Mouse (Mus musculus): Measurements from ENCODE around the gene Srgap1. TPM values are rescaled to one million over a fixed set of nuclear protein-coding genes. Genes with fewer than 3 reads are reported as not detected.

Gene Srgap1
- polyA plus RNA-seq, 1 experiment from 2014 or later: 15.8 TPM

GRCm38 (mm10) chr10:122044926-122045325 lies 2.2 kb downstream of the Srgap1 start:
- H3K9ac ChIP-seq (replicated peaks): no peak overlapping the region
- WGBS: 87% methylated on average over 4 of the region's 4 CpGs
- H3K4me2 ChIP-seq: 0 out of 2 replicates have a peak overlapping the region, but pooled peaks have one; percentile 86
- no peaks in the 10 kb centered on the region; the same call in 1 of the 2 replicates for H3K36me3 ChIP-seq
- H3K27ac ChIP-seq: no peak overlapping the region
- no peak for ATAC-seq (ENCODE audit: insufficient number of reproducible peaks, insufficient read depth, low FRiP score, low TSS enrichment, low read depth)
- no peaks in the 10 kb centered on the region for H3K27me3 ChIP-seq
- H3K9me3 ChIP-seq: peaks cover 8% of the 10 kb centered on the region; the same call in 1 of the 2 replicates
- peaks cover 14% of the 10 kb centered on the region for H3K4me1 ChIP-seq (replicated peaks)
- H3K4me3 ChIP-seq (replicated peaks): no peak overlapping the region

DNA sequence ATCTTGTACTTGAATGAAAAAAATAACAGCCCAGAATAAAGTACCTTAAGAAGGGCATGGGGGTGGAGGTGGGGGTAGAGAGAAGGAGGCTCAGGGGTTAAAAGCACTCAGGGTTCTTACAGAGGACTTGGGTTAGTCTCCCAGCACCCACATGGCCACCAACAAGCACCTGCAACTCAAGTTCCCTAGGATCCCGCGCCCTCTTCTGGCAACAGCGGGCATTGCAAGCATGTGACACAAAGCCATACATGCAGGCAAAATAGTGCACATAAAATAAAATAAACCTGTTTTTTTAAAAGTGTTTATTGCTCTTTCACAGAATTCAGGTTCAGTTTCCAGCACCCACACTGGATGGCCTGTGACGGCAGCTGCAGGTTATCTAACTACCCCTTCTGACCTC lies 6.7 kb downstream of the Srgap1 start:
- Histone ChIP-seq H3K27ac (no peak overlapping the region), H3K9ac (replicated peaks) (no peak overlapping the region), H3K9me3 (peaks cover 8% of the 10 kb centered on the region; the same call in 1 of the 2 replicates), H3K27me3 (no peaks in the 10 kb centered on the region), H3K4me2 (no peak overlapping the region), H3K4me3 (replicated peaks) (no peak overlapping the region), H3K4me1 (replicated peaks) (0 out of 2 replicates have a peak, but pooled peaks cover 6% of the 10 kb centered on the region), H3K36me3 (peaks cover 13% of the 10 kb centered on the region; the same call in 1 of the 2 replicates)
- 51% methylated on average over 4 of the region's 4 CpGs for WGBS
- no peak for ATAC-seq (ENCODE audit: insufficient number of reproducible peaks, insufficient read depth, low FRiP score, low TSS enrichment, low read depth)

DNA sequence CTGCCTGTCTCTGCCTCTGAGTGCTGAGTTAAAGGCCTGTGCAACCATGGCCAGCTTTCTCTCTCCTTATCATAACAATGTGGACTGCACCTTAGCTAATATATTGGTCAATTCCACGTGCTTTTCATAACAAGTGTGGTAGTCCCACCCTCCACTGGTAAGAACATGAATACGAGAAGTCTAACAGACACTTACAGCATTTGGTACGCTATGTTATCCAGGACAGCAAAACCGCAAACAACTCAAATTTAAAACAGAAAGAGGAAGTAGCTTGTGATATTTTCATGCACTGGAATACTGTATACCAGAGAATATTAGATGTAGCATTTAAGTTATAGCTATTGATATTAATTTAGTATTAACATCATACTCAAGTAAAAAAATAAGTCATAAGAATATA lies 7.5 kb downstream of the Srgap1 start:
- Histone ChIP-seq H3K4me1 (replicated peaks) (0 out of 2 replicates have a peak, but pooled peaks cover under 1% of the 10 kb centered on the region), H3K36me3 (peaks cover 13% of the 10 kb centered on the region; the same call in 1 of the 2 replicates), H3K4me2 (no peak overlapping the region), H3K27ac (no peak overlapping the region), H3K4me3 (replicated peaks) (no peak overlapping the region), H3K9me3 (peaks cover 8% of the 10 kb centered on the region; the same call in 1 of the 2 replicates), H3K27me3 (no peaks in the 10 kb centered on the region), H3K9ac (replicated peaks) (no peak overlapping the region)
- WGBS: 92% methylated on average over 4 of the region's 4 CpGs
- ATAC-seq (ENCODE audit: insufficient number of reproducible peaks, insufficient read depth, low FRiP score, low TSS enrichment, low read depth): no peak

DNA sequence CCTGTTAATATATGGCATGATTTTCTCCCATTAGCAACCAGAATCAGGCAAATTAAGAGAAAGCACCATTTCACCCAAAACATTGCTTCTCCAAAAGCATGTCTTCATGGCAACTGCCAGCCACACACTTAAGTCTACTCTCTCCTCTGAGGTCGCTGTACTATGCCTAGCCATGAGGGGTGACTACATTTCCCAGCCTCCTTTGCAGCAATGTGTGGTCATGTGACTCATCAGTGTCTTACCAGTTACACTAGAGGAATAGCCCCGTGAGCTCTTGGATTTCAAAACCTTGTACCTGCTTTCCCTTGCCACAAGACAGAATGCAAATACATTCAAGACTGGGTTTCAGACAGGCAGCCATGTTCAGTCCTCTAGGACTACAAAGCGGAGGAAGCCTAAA lies 8.6 kb downstream of the Srgap1 start:
- Histone ChIP-seq H3K27ac (no peak overlapping the region), H3K36me3 (peaks cover 13% of the 10 kb centered on the region; the same call in 1 of the 2 replicates), H3K9ac (replicated peaks) (no peak overlapping the region), H3K4me1 (replicated peaks) (peaks cover 4% of the 10 kb centered on the region; the same call in 1 of the 2 replicates), H3K4me3 (replicated peaks) (no peak overlapping the region), H3K9me3 (peaks cover 8% of the 10 kb centered on the region; the same call in 1 of the 2 replicates), H3K27me3 (no peaks in the 10 kb centered on the region), H3K4me2 (no peak overlapping the region)
- 64% methylated on average over 3 of the region's 3 CpGs for WGBS
- ATAC-seq (ENCODE audit: insufficient number of reproducible peaks, insufficient read depth, low FRiP score, low TSS enrichment, low read depth): no peak

GRCm38 (mm10) chr10:122033271-122033670 lies 13.8 kb downstream of the Srgap1 start:
- H3K4me2 ChIP-seq: no peak overlapping the region
- H3K27ac ChIP-seq: no peak overlapping the region
- no peak for ATAC-seq (ENCODE audit: insufficient number of reproducible peaks, insufficient read depth, low FRiP score, low TSS enrichment, low read depth)
- H3K9ac ChIP-seq (replicated peaks): no peak overlapping the region
- H3K36me3 ChIP-seq: peaks cover 13% of the 10 kb centered on the region; the same call in 1 of the 2 replicates
- 69% methylated on average over 5 of the region's 5 CpGs for WGBS
- no peak overlapping the region for H3K4me3 ChIP-seq (replicated peaks)
- H3K4me1 ChIP-seq (replicated peaks): peaks cover 35% of the 10 kb centered on the region
- H3K27me3 ChIP-seq: no peaks in the 10 kb centered on the region
- no peaks in the 10 kb centered on the region for H3K9me3 ChIP-seq

DNA sequence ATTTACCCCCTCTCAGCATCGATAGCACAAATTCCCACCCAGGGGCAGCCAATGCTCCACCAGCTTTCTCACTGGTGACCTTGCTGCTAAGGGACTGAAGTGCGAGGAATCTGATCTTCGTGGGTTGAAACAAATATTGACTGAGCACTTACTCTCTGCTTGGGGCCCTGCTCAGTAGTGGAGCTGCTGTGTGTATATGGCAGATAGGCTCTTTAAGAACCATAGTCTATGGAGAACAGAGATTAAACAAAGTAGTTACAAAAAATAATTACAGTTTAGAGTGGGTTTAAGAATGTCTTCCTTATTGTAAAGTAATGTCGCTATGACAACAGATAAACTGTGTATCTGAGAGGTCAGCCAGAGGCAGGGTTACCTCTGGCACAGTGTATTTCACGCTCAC lies 16.7 kb downstream of the Srgap1 start:
- Histone ChIP-seq H3K36me3 (no peaks in the 10 kb centered on the region), H3K9me3 (no peaks in the 10 kb centered on the region), H3K4me3 (replicated peaks) (no peak overlapping the region), H3K4me1 (replicated peaks) (peaks cover 35% of the 10 kb centered on the region), H3K9ac (replicated peaks) (no peak overlapping the region), H3K4me2 (no peak overlapping the region), H3K27ac (no peak overlapping the region), H3K27me3 (no peaks in the 10 kb centered on the region)
- 87% methylated on average over 5 of the region's 5 CpGs for WGBS
- ATAC-seq (ENCODE audit: insufficient number of reproducible peaks, insufficient read depth, low FRiP score, low TSS enrichment, low read depth): no peak

GRCm38 (mm10) chr10:122029738-122030137 lies 17.4 kb downstream of the Srgap1 start:
- Histone ChIP-seq H3K9ac (replicated peaks) (no peak overlapping the region), H3K36me3 (no peaks in the 10 kb centered on the region), H3K9me3 (no peaks in the 10 kb centered on the region), H3K4me3 (replicated peaks) (no peak overlapping the region), H3K27ac (peak overlapping the region; percentile 24; the same call in 1 of the 2 replicates), H3K4me2 (peak overlapping the region; percentile 18), H3K27me3 (no peaks in the 10 kb centered on the region), H3K4me1 (replicated peaks) (peaks cover 35% of the 10 kb centered on the region)
- WGBS: 24% methylated on average over 7 of the region's 7 CpGs
- ATAC-seq (ENCODE audit: insufficient number of reproducible peaks, insufficient read depth, low FRiP score, low TSS enrichment, low read depth): 0 out of 2 replicates have a peak, but pooled peaks have one; percentile 9

DNA sequence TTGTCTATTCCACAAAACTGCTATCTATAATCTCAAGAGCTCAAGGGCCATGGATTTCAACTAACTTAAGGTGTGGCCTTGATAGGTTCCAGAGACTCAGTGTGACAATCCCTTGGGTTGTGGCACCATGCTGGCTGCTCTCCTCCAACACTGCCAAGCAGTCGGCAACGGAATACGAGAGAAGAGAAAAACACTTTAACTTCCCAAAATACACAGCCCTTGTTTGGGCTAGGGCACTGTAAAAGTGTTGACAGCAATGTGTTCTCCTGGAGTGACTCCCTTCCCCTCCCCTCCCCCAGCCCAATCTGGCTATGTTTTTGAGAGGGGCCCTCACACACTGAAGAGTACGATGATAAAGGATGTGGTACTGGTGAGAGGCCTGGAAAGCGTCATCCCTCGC lies 21.9 kb downstream of the Srgap1 start:
- no peak for ATAC-seq (ENCODE audit: insufficient number of reproducible peaks, insufficient read depth, low FRiP score, low TSS enrichment, low read depth)
- Histone ChIP-seq H3K9ac (replicated peaks) (no peak overlapping the region), H3K9me3 (peaks cover 11% of the 10 kb centered on the region), H3K4me1 (replicated peaks) (peaks cover 17% of the 10 kb centered on the region), H3K36me3 (peaks cover 11% of the 10 kb centered on the region), H3K27me3 (no peaks in the 10 kb centered on the region), H3K4me3 (replicated peaks) (no peak overlapping the region), H3K27ac (no peak overlapping the region), H3K4me2 (no peak overlapping the region)
- 77% methylated on average over 6 of the region's 6 CpGs for WGBS

- Histone ChIP-seq H3K9me3 (peaks cover 11% of the 10 kb centered on the region), H3K4me3 (replicated peaks) (no peak overlapping the region), H3K9ac (replicated peaks) (no peak overlapping the region), H3K36me3 (peaks cover 11% of the 10 kb centered on the region), H3K4me1 (replicated peaks) (peaks cover 31% of the 10 kb centered on the region), H3K27ac (no peak overlapping the region), H3K4me2 (no peak overlapping the region), H3K27me3 (no peaks in the 10 kb centered on the region)
- no peak for ATAC-seq (ENCODE audit: insufficient number of reproducible peaks, insufficient read depth, low FRiP score, low TSS enrichment, low read depth)
- WGBS: 93% methylated on average over 5 of the region's 5 CpGs
Observed at GRCm38 (mm10) chr10:122020906-122021305, 26.2 kb downstream of the Srgap1 start.

- Histone ChIP-seq H3K36me3 (peaks cover 11% of the 10 kb centered on the region), H3K27ac (no peak overlapping the region), H3K4me3 (replicated peaks) (no peak overlapping the region), H3K4me1 (replicated peaks) (peaks cover 31% of the 10 kb centered on the region), H3K9ac (replicated peaks) (no peak overlapping the region), H3K9me3 (peaks cover 11% of the 10 kb centered on the region), H3K27me3 (no peaks in the 10 kb centered on the region), H3K4me2 (no peak overlapping the region)
- 81% methylated on average over 5 of the region's 5 CpGs for WGBS
- ATAC-seq (ENCODE audit: insufficient number of reproducible peaks, insufficient read depth, low FRiP score, low TSS enrichment, low read depth): no peak
Observed at GRCm38 (mm10) chr10:122020255-122020654, 26.9 kb downstream of the Srgap1 start.

- Histone ChIP-seq H3K9ac (replicated peaks) (no peak overlapping the region; the same call in 1 of the 2 replicates), H3K4me2 (no peak overlapping the region), H3K4me3 (replicated peaks) (no peak overlapping the region), H3K9me3 (0 out of 2 replicates have a peak, but pooled peaks cover under 1% of the 10 kb centered on the region), H3K4me1 (replicated peaks) (peaks cover 31% of the 10 kb centered on the region), H3K36me3 (0 out of 2 replicates have a peak, but pooled peaks cover 2% of the 10 kb centered on the region), H3K27me3 (no peaks in the 10 kb centered on the region), H3K27ac (peak overlapping the region; percentile 50; the same call in 1 of the 2 replicates)
- WGBS: 45% methylated on average over 10 of the region's 10 CpGs
- peak; percentile 57; the same call in 1 of the 2 replicates for ATAC-seq (ENCODE audit: insufficient number of reproducible peaks, insufficient read depth, low FRiP score, low TSS enrichment, low read depth)
Observed at GRCm38 (mm10) chr10:122018594-122019048, 28.5 kb downstream of the Srgap1 start.

DNA sequence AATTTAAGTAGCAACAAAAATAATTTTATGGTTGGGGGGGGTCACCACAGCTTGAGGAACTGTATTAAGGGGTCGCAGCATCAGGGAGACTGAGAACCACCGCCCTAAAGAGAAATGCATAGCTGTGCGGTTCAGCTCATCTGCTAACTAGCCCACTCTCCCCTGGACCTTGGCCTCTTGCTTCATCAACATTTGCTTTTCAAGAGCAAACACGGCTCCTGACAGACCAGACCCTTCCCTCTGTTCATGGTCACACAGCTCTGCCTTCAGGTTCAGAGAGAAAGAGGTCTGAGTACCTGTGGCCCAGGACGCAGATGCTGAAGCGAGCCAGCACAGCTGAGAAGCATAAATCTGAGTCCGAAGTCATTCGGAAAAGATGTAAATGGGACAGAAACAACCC lies 29.4 kb downstream of the Srgap1 start:
- no peak for ATAC-seq (ENCODE audit: insufficient number of reproducible peaks, insufficient read depth, low FRiP score, low TSS enrichment, low read depth)
- no peak overlapping the region for H3K4me3 ChIP-seq (replicated peaks)
- H3K9ac ChIP-seq (replicated peaks): no peak overlapping the region
- 85% methylated on average over 8 of the region's 8 CpGs for WGBS
- H3K27me3 ChIP-seq: no peaks in the 10 kb centered on the region
- H3K4me2 ChIP-seq: no peak overlapping the region
- no peaks in the 10 kb centered on the region for H3K36me3 ChIP-seq
- H3K4me1 ChIP-seq (replicated peaks): peaks cover 31% of the 10 kb centered on the region
- H3K9me3 ChIP-seq: no peaks in the 10 kb centered on the region
- no peak overlapping the region for H3K27ac ChIP-seq
